Mouse (Mus musculus) inflammation-experienced regulatory T-cells (primary cell): Measurements from ENCODE around the gene Hspa13. TPM values are rescaled to one million over a fixed set of nuclear protein-coding genes. Genes with fewer than 3 reads are reported as not detected.

Experiments used
- polyA plus RNA-seq, 2 experiments: library from polyadenylated mRNA; unstranded; fragments of 100-300 nt; shearing (Covaris generic); gene quantifications; one replicate each; pipeline ENCODE4 v1.2.1; 2017

The Hspa13 gene
- polyA plus RNA-seq: 10 to 100 TPM in 1 of 2 experiments, 1 to 10 TPM in 1; 8.7 to 11.5 TPM

DNA sequence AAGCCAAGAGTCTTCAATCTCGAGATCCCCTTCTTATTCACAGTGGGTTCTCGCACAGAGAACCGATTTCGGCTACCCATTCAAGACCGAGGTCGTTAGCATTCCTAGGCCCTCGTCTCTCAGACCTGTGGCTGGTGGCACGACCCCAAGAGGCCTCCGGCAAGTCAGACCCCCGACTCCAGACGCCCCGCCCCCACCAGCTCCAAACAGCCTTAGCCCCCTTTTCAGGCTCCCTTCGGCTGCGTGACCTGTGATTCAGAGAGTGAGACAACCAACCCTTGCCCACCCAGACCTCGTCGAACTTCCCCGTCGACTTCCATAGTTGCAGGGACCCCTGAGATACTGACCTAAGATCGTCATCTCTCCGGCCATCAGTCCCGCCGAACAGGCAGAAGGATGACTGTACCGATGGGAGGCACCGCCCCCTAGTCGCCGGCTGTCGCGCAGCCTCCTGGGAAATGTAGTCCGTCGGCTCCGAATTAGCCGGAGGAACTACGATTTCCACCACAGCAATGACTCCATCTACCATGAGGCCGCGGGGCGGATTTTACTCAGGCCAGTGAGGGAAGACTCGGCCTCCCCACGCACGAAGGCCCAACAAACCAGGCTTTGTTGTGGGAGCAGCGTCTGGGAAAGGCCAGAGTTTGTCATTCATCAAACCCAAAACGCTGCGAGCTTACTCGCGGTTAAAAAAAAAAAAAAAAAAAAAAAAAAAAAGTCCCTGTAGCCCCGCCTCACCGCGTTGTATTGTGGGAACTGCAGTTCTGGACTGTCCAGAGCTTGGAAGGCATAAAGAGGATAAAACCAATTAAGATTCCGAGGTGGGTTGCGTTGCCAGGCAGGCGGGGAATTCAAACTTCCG is at the start of gene Hspa13:
Gene Hspa13 (minus strand): TSS at position 717 of the 862 bp plus-strand sequence.

Other genes with a start within 250 kb of the Hspa13 start
- under 1 TPM in 1 of 2 experiments, not detected in 1; 0.18 TPM for gene Lipi, start 181.0 kb downstream of the Hspa13 start, polyA plus RNA-seq
- gene Rbm11, start 174.3 kb downstream of the Hspa13 start, polyA plus RNA-seq: 1 to 10 TPM in 1 of 2 experiments, under 1 TPM in 1; 0.47 to 1.4 TPM